Mouse (Mus musculus) CD8-positive naive resting alpha-beta T cell, adult 57 days (primary cell): ENCODE data around the gene Ceacam20. TPM values are rescaled to one million over a fixed set of nuclear protein-coding genes. Genes with fewer than 3 reads are reported as not detected.

Experiments used
- total RNA-seq: library from RNA; stranded (reverse); gene quantifications from one replicate; pipeline ENCODE4 v1.2.4, GENCODE M21; 2023

The Ceacam20 gene
- not detected for total RNA-seq

GRCm38 (mm10) chr7:19964985-19965579 lies at the start of gene Ceacam20:
Gene Ceacam20 (plus strand): TSS chr7:19965412.

GRCm38 (mm10) chr7:19920506-19921261 lies 44.5 kb upstream of the Ceacam20 start, which contains the start of gene Pvr:
Gene Pvr (minus strand): TSS chr7:19921160.

GRCm38 (mm10) chr7:19950589-19950988 lies 14.6 kb upstream of the Ceacam20 start, which contains the start of gene Igsf23:
Gene Igsf23 (minus strand): TSS chr7:19950756.

GRCm38 (mm10) chr7:19991165-19991564 lies 26.0 kb downstream of the Ceacam20 start, which contains the start of gene Nlrp9b:
Gene Nlrp9b (plus strand): TSS chr7:19991465.

Other genes starting within 250 kb of the Ceacam20 start
- 59.7 TPM for gene Tomm40, start 250.0 kb upstream of the Ceacam20 start, total RNA-seq
- gene Nectin2, start 214.9 kb upstream of the Ceacam20 start, total RNA-seq = not detected
- gene Bcam, start 194.4 kb upstream of the Ceacam20 start, total RNA-seq = not detected
- gene Cblc, start 168.6 kb upstream of the Ceacam20 start, total RNA-seq = 1.0 TPM
- 14.5 TPM for gene Bcl3, start 142.6 kb upstream of the Ceacam20 start, total RNA-seq
- not detected for gene Gm19345, start 113.4 kb upstream of the Ceacam20 start, total RNA-seq
- gene Ceacam16, start 104.1 kb upstream of the Ceacam20 start, total RNA-seq = 2.1 TPM
- gene Ceacam19, start 77.4 kb upstream of the Ceacam20 start, total RNA-seq = not detected
- gene Pvr, start 44.3 kb upstream of the Ceacam20 start, total RNA-seq = 40.8 TPM
- gene Igsf23, start 14.7 kb upstream of the Ceacam20 start, total RNA-seq = 0.89 TPM
- gene Nlrp9b, start 26.1 kb downstream of the Ceacam20 start, total RNA-seq = not detected
- not detected for gene Vmn1r91, start 134.3 kb downstream of the Ceacam20 start, total RNA-seq
- gene Gm16442, start 157.2 kb downstream of the Ceacam20 start, total RNA-seq = not detected
- gene Vmn1r93, start 173.7 kb downstream of the Ceacam20 start, total RNA-seq = not detected
- not detected for gene Vmn1r94, start 203.0 kb downstream of the Ceacam20 start, total RNA-seq
- not detected for gene Vmn1r95, start 228.3 kb downstream of the Ceacam20 start, total RNA-seq
- not detected for gene Gm6164, start 240.2 kb downstream of the Ceacam20 start, total RNA-seq